Mouse (Mus musculus) right cerebral cortex, adult 18-20 months (tissue): ENCODE data around the gene Cdk2.

Experiments
- DNase-seq: peaks from one replicate; pipeline ENCODE4 v3.0.0; 2022; ENCODE audit warnings: mixed read lengths

Gene Cdk2

DNA sequence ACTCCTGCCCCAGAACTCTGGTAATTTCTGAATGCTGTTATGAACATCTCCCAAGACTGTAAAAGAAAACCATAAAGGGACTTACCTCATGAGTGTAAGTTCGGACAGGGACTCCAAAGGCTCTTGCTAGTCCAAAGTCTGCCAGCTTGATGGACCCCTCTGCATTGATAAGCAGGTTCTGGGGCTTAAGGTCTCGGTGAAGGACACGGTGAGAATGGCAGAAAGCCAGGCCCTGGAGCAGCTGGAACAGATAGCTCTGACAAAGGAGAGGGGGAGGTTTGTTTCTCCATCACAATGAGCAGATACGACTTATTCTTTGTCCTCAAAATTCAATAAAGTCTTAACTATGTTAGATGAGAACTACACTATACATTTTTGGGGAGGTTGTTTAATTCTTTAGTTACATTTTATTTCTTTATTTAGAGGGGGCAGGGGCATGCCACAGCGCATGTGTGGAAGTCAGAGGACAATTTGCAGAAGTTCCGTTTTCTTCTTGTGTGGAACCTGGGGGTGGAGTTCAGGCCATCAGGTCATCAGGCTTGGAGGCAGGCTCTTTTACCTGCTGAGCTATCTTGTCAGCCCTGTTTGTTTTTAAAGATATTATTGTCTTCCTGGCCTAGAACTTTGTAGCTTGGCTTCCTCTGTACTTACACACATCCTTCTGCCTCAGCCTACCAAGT, 2.4 kb downstream of the Cdk2 start:
- DNase-seq, result no peak

GRCm38 (mm10) chr10:128700712-128701111, 4.1 kb downstream of the Cdk2 start:
- no peak for DNase-seq

DNA sequence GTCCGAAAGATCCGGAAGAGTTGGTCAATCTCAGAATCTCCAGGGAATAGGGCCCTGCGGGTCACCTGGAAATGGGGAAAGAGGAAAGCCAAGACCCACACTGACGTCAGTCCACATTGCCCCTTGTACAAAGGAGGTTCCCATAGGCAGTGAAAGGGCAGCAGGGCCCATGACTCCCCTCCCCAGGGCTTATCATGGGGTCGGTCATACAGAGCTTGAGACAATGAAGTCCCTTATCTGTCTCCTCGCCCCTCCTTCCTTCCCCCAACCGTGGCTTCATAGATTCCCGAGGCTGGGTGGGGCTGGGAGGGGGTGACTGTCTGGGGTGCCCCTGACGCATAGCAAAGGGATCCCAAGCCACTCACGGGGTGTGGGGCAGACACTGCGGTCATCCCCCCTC, 5.2 kb downstream of the Cdk2 start:
- DNase-seq, result no peak

DNA sequence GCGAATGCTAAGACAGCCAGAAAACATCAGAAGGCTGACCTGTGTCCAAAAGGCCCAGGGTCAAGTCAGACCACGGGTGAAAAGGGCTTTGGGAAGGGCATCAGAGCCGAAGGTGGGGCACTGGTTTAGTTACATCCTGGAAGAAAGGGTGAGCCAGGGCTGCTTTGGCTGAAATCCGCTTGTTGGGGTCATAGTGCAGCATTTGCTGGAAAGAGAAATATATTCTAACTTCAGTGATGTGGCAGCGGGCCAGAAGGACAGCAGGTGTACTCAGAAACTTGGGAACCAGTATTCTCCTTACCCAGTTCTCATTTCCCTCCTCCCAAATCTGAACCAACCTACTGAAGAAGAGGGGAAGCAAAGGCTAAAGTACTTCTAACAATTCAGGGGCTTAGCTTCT, 5.8 kb downstream of the Cdk2 start:
- DNase-seq, result no peak

- no peak for DNase-seq
These were observed 7.6 kb downstream of the Cdk2 start for GRCm38 (mm10) chr10:128697072-128697725.

DNA sequence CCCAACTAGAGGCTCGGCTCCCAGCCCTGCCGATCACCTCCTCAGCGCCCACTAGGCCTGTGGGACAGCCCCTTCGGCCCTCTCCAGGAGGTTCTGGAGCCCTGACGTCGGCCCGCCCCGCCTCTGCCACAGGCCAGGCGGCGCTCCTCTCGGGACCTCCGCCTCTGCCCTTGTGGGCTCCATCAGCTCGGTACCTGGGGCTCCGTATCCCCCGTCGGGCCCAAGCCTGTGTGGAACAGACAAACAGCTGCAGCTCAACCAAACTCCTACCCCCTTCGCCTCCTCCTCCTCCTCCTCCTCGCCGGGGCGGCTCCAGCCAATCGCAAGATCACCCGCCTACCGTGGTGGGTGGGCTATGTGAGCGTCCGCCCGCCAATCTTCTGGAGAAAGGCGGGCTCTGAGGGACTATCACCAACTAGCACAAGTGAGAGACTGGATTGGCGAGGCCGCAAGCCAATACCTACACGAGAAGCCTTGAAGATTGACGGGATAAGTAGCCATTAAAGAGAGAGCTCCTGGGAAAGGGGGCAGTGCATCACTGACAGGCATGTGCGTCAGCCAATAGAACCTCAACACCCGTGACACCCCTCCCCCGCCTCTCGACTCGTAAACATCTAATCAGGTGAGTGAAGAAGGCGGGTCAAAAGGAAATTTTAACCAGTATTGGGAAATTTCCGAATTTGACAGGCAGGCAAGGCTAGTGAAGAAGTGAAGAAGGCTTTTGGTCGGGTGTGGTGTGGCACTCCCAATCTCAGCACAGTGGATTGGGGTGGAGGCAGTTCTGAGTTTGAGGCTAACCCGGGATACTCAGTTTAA, 8.6 kb downstream of the Cdk2 start, which contains the start of gene Rab5b:
TSS of gene Rab5b (minus strand) at position 273 of the 816 bp plus-strand sequence.
- DNase-seq, result peak; percentile 100

- DNase-seq, result no peak
These were observed 9.3 kb downstream of the Cdk2 start for GRCm38 (mm10) chr10:128695411-128695991.

- DNase-seq, result no peak
These were observed 30.3 kb downstream of the Cdk2 start for GRCm38 (mm10) chr10:128674469-128675008.

- peak; percentile 87 for DNase-seq
These were observed 30.9 kb downstream of the Cdk2 start, which contains the start of gene Suox for GRCm38 (mm10) chr10:128673763-128674468. TSS of gene Suox (minus strand) at chr10:128674073.

DNA sequence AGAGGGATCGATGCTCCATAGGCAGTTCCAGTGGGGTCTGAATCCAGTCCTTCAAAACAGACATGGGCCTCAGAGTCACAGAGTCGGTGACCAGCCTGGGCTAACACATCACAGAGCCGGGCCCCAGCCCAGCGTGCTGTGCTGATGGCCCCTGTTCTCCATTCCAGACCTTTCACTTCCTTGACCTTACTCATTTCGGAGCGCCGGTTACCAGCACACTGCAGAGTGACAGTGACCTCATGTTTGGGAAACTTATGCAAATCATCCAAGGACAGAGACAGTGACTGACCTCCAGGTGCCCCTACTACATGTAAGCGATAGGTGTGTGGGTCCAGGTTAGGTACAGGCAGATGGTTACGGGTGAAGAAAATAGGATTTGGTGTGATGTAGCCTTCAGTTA, 33.7 kb downstream of the Cdk2 start:
- no peak for DNase-seq

- DNase-seq, result peak; percentile 74
These were observed 35.8 kb downstream of the Cdk2 start for GRCm38 (mm10) chr10:128668790-128669672.

DNA sequence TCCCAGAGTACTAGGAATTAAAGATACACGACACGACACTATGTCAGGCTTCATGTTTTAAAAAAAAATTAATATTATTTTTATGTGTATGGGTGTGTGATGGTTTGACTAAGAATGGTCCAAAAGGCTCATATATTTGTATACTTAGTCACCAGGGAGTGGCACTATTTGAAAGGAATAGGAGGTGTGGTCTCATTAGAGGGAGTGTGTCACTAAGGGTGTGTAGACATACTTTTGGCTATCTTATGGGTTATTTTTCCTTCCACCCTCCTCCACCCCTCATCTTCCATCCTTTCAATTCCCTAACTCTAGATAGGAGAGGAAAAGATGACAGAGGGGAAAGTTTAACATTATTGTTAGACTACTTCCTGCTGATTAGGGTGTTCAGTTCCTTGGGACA, 39.0 kb downstream of the Cdk2 start:
- no peak for DNase-seq

- DNase-seq, result no peak
These were observed 39.5 kb downstream of the Cdk2 start for GRCm38 (mm10) chr10:128665307-128665706.

DNA sequence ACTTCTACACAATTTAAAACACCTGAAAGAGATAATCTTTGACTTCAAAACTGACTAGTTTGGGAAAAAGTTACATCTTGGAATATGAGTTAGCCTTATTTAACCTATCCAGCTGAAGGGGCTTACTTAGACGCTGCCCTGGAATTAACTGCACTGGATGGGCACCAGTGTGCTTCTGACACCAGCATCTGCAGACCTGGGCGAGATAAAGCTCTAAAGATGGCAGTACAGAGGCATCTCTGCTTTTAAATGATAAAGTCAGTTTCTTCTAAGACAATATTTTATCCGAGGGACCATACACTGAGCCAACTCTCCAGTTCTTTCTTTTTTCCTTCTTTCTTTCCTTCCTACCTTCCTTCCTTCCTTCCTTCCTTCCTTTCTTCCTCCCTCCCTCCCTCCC, 40.0 kb downstream of the Cdk2 start:
- no peak for DNase-seq

DNA sequence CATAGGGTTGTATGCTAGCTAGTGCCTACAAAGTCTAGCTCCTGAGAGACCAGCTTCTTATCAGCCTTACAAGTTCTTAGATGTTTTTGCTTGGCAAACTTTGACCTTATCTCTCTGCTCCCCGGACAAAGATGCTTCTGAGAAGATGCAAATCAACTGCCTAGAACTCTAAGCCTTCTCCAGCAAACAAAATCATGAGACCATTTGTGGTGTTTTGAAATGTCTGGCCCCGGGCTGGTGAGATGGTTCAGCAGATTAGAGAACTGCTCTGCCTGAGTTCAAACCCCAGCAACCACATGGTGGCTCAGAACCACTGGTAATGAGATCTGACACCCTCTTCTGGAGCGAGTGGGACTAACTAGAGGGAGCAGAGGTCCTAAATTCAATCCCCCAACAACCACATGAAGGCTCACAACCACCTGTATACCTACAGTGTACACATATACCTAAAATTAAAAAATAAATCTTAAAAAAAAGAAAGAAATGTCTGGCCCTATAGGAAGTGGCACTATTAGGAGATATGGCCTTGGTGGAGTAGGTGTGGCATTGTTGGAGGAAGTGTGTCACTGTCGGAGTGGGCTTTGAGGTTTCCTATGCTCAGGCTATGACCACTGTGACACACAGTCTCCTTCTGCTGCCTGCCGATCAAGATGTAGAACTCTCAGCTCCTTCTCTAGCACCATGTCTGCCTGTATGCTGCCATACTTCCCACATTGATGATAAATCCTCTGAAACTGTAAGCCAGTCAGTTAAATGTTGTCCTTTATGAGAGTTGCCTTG, 41.2 kb downstream of the Cdk2 start:
- DNase-seq, result no peak

DNA sequence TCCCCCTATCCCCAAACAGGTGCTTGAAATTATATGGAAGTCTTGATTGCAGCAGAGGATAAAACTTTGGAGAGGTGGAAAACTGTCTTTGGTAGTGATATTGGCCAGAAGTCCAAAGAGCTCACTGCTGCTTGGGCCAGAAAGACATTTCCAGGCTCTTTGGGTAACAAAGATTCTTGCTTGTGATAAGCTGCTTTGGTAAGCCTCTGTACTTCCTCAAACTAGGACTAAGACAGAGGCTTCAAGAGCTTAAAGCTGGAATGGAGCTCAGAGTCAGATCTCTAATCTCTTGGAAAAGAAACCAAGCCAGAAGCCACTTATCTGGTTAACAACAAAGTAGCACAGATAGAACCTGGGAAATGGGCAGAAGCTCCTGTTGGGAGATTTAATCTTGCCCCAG, 42.4 kb downstream of the Cdk2 start:
- DNase-seq, result no peak

- no peak for DNase-seq
These were observed 45.3 kb downstream of the Cdk2 start for GRCm38 (mm10) chr10:128659490-128659889.

GRCm38 (mm10) chr10:128657844-128658243, 47.0 kb downstream of the Cdk2 start:
- DNase-seq, result no peak

DNA sequence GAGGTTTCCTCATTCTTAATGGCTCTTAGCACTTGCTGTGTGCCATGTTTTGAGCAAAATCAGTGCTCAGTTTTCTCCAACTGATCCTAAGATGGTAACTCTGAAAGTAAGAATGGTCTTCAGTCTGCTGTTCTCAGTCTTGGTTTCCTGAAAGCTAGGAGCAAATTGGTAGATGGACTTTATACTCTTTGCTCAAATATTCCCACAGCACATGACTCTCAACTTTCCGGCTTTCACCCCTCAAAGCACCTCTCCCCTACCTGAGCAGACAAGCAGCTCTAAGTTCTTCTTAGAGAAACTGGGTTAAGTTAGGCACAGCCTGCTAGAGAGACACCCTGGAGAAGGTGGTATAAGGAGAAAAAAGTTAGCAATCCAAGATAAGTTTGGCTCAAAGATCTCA, 48.1 kb downstream of the Cdk2 start:
- no peak for DNase-seq

DNA sequence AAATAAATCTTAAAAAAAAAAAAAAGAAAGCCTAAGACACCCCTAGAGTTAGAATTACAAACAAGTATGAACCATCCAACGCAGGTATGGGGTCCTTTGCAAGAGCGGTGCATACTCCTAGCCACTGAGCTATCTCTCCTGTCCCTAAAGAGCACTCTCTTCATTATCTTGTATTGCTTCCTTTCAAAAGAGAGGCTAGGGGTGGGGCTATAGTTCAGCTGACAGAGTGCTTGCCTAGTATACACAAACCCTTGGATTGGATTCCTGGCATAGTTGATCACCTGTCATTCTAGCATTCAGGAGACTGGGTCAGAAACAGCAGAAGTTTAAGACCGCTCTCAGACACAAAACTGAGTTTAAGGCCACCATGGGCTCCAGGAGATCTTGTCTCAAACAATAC, 49.6 kb downstream of the Cdk2 start:
- DNase-seq, result no peak

DNA sequence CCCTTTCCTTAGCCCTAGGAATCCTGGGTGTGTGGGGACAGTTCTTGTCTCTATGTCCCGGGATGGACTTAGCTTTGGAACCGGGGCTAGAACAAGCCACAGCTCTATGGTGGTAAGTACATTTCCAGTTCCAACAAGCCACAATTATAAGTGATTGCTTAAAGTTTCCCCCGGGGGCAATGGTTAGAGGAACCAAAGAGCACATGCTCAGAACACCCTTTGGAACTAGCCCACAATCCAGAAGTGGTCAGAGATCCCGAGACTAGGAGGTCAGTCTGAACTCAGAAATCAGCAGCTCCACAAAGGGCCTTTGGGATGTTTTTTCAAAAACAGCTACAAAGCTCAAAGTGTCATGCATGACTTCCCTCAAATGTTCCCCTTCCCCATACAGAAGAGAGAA, 51.0 kb downstream of the Cdk2 start:
- no peak for DNase-seq
